Mouse (Mus musculus) right cerebral cortex, postnatal 25 days (tissue): ENCODE results near the gene Cdk14.
A peak's percentile ranks its signal among the peaks of the same experiment; 100 is the strongest.

ENCODE experiments used
- DNase-seq: peaks from one replicate; pipeline ENCODE4 v3.0.0; 2022

The Cdk14 gene

DNA sequence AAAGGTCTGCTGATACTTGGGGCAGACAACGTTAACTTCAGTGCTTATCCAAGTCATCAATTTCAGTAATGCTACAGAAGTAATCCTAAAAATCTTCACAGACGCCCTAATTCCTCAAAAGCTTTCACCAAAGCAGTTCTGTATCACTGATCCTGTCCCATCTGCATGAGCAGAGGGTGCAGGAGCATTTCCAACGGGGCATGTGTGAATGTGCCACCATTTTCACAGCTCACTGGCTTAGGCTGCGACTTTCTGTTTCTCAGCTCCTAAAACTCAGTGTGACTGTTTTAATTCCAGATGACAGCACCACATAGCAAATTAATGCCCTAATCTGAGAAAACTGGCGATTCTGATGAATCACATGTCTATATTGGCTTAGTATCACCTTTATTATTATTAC lies 375.8 kb downstream of the Cdk14 start:
- DNase-seq: no peak

DNA sequence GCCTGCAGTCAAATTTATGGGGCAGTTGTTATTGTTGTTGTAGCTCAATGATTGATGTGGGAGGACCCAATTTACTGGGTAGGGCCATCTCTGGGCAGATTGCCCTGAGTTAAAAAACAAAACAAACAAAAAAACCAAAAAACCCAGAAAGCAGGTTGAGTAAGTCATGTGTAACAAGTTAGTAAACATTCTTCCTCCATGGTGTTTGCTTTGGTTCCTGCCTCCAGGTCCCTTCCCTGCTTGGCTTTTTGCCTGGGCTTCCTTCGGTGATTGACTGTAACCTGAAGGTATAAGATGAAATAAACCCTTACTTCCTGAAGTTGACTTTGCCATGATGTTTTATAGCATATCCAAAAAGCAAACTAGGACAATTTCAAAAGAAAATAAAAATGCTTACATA lies 377.4 kb downstream of the Cdk14 start:
- no peak for DNase-seq

GRCm38 (mm10) chr5:5041480-5041879 lies 378.6 kb downstream of the Cdk14 start:
- no peak for DNase-seq

DNA sequence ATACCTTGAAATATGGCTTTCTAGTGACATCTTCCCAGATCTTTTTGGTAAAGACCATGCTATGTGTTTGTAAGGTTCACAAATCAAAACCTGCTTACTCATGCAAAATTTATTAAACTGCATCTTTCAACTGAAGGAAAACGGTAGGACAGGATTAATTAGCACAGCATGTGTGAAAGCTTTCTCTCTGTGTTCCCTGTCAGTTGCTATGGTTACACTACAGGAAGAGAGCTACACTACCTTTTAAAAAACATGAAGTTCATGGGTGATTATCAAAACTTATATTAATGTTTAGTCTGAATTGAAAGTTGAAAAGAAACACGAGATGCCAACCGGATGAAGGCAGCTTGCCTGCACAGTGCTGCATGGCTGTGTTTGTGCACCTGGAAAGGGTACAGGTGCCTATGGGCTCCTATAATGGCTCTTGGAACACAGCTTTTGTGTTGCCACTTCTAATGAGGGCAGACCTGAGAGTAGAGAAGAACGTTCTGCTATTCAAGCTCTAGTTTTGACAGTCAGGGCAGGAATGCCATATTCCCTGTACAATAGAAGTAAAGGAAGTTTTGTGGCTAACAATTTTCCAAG lies 380.3 kb downstream of the Cdk14 start:
- DNase-seq: no peak

DNA sequence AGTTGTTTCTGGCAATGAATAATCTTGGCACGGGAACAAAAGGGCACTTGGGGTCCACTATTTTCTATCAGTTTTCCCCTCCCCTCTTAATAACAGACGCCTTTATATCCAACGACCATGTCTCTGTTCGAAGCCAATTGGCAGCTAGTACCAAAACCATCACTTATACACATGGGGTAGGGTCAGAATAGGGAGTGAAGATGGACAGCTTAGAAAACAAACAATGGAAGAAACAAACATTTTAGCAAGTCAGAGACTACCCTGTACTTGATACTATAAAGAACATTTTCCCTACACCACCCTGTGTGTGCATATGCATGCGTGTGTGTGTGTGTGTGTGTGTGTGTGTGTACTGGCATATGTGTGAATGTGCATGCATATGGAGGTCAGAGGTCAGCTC lies 386.7 kb downstream of the Cdk14 start:
- DNase-seq: no peak

DNA sequence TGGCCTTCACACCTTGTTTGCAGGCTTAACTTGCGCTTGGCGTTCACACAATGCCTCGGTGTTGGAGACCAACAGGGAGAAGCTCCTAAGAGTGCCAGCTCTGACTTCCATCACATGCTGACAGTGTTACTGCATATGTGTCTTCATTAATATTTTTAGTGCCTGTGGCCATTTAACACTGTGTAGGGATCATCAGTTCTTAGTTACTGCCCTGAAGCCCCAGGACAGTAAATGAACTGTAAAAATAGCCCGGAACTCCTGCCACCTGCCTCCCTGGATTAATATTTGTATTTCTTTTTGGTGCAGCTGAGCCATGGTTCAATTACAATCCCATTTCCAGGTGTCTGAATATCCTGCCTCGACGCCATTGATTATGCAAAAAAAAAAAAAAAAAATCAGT lies 387.3 kb downstream of the Cdk14 start:
- DNase-seq: no peak

GRCm38 (mm10) chr5:5032446-5032845 lies 387.7 kb downstream of the Cdk14 start:
- DNase-seq: no peak

DNA sequence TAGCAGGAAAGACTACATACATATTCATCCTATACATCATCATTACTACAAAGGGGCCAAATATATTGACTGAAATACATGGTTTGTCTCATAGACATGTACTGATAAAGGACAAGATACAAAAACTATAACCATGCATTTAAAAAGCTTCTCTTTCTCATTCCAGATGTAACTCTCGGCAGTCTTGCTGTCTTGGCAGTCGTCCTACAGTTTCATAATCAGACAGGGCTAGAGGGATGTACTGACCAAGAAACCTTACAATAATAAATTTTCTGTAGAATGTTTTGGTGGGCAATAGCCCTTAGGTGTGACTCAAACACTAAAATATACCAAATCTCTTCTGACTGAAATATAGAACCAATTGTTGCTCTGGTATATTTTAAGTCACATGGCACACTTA lies 389.7 kb downstream of the Cdk14 start:
- no peak for DNase-seq

DNA sequence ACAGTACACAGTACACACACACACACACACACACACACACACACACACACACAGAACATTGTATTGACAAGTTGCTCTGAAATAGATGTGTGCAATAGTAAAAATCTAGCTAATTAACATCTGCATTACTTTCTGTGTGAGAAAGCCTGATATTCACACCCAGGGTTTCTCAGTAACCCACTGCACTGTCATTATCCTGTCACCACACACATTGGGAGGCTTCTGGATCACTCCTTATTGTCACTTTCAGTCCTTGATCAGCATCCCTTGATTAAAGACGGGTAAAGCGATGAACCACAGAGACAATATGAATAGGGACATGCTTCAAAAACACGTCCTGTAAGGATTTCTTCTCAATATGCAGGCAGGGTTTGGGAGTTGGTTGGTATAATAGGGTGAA lies 401.2 kb downstream of the Cdk14 start:
- no peak for DNase-seq

DNA sequence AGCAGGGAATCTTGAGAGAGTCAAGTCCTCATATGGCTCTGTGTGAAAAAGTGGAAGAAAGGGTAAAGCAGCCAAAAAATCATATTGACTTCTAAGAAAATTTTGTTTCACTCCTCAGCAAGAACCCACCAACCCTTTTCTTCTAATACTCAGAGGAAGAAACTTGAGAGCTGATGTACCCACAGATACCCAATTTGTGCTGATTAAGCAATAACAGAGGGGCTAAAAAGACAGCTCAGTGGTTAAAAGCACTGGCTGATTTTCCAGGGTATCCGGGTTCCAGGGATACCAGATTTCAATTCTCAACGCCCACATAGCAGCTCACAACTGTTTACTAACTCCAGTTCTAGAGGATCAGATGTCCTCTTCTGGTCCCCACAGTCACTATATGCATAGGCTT lies 401.9 kb downstream of the Cdk14 start:
- DNase-seq: no peak

GRCm38 (mm10) chr5:5013783-5014182 lies 406.3 kb downstream of the Cdk14 start:
- no peak for DNase-seq

GRCm38 (mm10) chr5:5012521-5013346 lies 407.4 kb downstream of the Cdk14 start:
- no peak for DNase-seq

DNA sequence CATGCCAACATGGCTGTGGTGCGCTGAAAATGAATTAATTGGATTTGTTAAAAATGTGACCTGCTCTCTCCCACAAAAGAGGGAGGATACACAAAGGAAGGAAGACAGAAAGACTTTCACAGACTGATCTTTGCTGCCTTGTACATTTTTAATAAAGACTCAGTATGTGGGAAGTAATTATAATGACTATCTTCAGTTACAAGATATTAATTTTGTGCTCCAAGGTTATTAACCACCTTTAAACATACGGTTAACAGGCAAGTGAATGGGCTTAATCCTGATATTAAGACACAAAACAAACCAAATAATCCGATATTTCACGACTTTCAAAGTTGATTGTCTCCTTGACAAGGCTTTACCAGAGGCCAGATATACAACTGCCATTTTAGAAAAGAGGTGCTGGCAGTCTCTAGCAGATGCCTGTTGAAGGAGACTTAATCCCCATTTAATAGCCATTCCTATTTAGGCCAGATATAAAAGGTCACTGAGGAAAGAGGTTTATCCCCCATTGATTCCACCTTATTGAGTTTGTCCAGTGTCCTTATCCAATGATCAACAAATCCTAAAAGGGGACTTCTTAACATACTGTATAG lies 411.9 kb downstream of the Cdk14 start:
- no peak for DNase-seq

DNA sequence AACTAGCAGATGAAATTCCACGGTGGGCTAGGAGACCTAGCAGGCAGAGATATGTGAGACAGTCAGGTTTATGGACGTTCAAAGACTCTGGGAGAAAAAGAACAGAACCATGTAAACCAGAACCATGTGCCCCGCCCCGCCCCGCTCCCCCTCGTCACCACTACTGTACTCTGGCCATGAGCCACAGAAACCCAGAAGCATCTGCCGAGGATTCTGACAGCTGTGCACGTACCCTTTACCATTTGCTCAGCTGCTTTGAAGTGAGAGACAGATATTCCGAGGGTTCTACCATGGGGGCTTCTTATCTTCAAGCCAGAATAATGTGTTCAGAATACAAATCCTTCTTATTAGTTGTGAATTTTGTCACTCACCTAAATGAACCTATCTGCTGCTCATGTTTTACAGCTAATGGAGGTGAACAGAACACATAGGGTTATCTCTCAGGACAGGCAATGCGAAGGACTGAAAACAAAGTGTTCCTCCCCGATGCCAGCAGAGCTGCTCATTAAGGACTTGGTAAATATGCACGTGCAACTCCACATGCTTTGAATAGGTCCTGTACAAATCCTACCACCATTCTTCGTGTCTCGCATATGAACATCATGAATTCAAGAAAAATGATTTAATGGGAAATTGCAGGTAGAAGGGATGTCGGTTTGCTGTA lies 412.5 kb downstream of the Cdk14 start:
- no peak for DNase-seq

- no peak for DNase-seq
Observed at GRCm38 (mm10) chr5:5005633-5006032, 414.5 kb downstream of the Cdk14 start.

DNA sequence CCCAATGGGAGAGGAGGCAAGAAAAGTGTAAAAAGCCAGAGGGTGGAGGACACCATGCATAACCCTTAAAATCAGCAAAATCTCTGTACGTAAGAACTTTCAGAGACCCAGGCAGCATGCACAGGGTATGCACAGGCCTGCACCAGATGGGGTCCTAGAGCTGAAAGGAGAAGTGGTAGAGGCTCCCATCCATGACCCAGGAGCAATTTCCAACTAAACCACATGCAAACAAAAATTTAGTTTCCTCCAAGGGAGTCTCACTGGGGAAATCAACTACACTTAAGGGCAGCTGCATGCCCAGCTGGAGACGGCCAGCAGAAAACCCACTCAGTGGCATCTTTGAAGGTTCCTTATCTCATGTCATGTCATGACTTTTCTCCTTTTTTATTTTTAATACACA lies 415.4 kb downstream of the Cdk14 start:
- no peak for DNase-seq

DNA sequence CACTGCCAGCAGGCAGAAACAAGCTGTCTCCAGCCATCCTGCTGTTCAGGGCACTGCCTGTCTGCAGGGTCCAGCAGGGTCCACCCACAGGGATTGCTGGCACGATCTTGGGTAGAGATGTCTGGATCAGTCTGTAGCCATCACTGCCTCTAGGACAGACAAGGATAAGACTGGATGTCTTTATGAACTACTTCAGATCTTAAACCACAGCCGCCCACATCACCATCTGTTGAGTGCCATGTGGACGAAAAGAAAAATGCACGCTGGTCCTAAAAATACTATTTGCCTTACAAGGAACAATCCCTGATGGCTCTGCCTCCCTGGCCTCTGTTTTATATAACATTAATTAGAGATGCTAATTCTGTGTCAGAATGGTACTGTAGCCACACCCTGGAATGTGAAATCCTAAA lies 426.9 kb downstream of the Cdk14 start:
- peak; percentile 87 for DNase-seq

DNA sequence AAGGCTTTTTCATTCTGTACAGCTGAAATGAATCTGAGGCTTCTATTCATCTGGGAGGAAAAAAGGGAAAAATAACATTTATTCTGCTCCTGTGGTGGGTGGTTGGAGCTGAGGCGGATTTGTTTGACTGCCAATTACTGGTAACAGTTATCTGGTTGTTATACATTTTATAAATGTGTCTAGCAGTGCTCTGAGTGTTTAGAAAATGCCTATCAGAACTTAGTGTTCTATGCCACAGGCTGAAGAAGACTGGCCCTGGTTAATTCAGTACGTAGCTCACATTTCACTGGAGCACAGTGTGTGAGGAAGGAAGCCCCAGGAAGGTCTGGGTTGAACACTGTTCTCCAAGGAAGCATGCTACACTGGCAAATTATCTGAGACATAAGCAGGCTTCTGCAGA lies 429.1 kb downstream of the Cdk14 start:
- DNase-seq: peak; percentile 51

- no peak for DNase-seq
Observed at GRCm38 (mm10) chr5:4990237-4990636, 429.9 kb downstream of the Cdk14 start.

- no peak for DNase-seq
Observed at GRCm38 (mm10) chr5:4986181-4986580, 433.9 kb downstream of the Cdk14 start.

DNA sequence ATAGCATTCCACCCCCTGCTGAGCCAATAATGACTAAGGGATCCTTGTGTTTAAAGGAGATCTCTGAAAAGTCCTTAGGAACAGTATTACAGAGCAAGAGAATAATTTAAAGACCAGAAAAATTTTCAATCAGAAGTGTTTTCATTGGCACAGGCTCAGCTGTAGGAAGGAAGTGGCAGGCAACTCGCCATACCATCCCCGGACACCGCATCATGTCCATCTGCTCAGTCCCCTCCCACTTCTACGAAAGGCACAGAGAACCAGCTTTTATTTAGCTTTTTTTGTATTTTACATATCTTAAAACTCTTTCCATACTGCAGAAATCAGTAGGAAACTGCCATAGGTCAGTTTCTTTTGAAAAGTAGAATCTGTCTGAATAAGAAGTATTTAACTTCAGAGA lies 440.6 kb downstream of the Cdk14 start:
- DNase-seq: no peak

GRCm38 (mm10) chr5:4973408-4973807 lies 446.7 kb downstream of the Cdk14 start:
- no peak for DNase-seq

DNA sequence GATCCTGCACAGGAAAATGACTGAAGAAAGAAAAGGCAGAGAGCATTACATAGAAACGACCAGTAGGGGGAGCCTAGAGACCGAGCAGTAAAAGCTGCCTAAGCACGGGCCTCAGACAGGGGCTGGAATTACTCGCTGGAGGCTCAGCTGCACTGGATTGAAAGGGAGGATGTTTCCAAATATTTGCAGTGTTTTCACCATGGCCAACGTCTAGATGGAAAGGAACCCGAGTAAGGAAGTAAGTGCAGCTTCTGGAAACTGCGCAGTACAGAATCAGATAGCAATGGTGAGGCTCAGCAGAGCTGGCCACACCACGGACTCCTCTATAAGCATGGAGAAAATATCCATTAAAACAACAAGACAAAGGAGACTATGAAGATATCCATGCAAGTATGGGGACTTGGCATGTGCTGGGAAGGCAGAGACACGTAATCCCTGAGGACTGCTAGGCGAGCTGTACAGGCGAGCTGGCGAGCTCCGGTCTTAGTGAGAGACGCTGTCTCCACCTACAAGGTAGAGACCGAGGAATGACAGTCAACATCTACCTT lies 458.0 kb downstream of the Cdk14 start:
- peak; percentile 43 for DNase-seq

GRCm38 (mm10) chr5:4961636-4962035 lies 458.5 kb downstream of the Cdk14 start:
- DNase-seq: no peak
